Mouse (Mus musculus): ENCODE data around the gene Ropn1l. TPM values are rescaled to one million over a fixed set of nuclear protein-coding genes. Genes with fewer than 3 reads are reported as not detected.

The Ropn1l gene
- polyA plus RNA-seq, 1 experiment from 2014 or later: 1.7 TPM

GRCm38 (mm10) chr15:31431847-31432246 lies 21.7 kb downstream of the Ropn1l start:
- H3K9me3 ChIP-seq (ENCODE audit: control insufficient read depth, low read length): no peaks in the 10 kb centered on the region
- H3K4me2 ChIP-seq (ENCODE audit: low read depth, low read length): no peak overlapping the region
- no peak overlapping the region for H3K4me3 ChIP-seq (ENCODE audit: low read length)
- no peak for ATAC-seq
- no peak overlapping the region for H3K9ac ChIP-seq (ENCODE audit: low read depth, low read length)
- no peaks in the 10 kb centered on the region for H3K27me3 ChIP-seq (replicated peaks; ENCODE audit: control insufficient read depth, insufficient read depth, low read length)
- H3K36me3 ChIP-seq (ENCODE audit: control insufficient read depth, insufficient read depth, low read length): no peaks in the 10 kb centered on the region
- no peak overlapping the region for H3K27ac ChIP-seq (ENCODE audit: low read length)
- 85% methylated on average over 8 of the region's 8 CpGs for WGBS
- no peaks in the 10 kb centered on the region for H3K4me1 ChIP-seq (ENCODE audit: control insufficient read depth, insufficient read depth, low read length)

GRCm38 (mm10) chr15:31430014-31430413 lies 23.5 kb downstream of the Ropn1l start:
- WGBS: 69% methylated on average over 2 of the region's 2 CpGs
- H3K4me3 ChIP-seq (ENCODE audit: low read length): no peak overlapping the region

GRCm38 (mm10) chr15:31429429-31429828 lies 24.1 kb downstream of the Ropn1l start:
- WGBS: 75% methylated on average over 7 of the region's 7 CpGs
- no peaks in the 10 kb centered on the region for H3K9me3 ChIP-seq (ENCODE audit: control insufficient read depth, low read length)
- no peaks in the 10 kb centered on the region for H3K27me3 ChIP-seq (replicated peaks; ENCODE audit: control insufficient read depth, insufficient read depth, low read length)
- H3K4me1 ChIP-seq (ENCODE audit: control insufficient read depth, insufficient read depth, low read length): no peaks in the 10 kb centered on the region
- no peak overlapping the region for H3K27ac ChIP-seq (ENCODE audit: low read length)
- H3K36me3 ChIP-seq (ENCODE audit: control insufficient read depth, insufficient read depth, low read length): no peaks in the 10 kb centered on the region
- no peak overlapping the region for H3K9ac ChIP-seq (ENCODE audit: low read depth, low read length)
- no peak for ATAC-seq
- H3K4me3 ChIP-seq (ENCODE audit: low read length): no peak overlapping the region
- no peak overlapping the region for H3K4me2 ChIP-seq (ENCODE audit: low read depth, low read length)

More at GRCm38 (mm10) chr15:31430014-31430413, 23.5 kb downstream of the Ropn1l start:
- no peak overlapping the region for H3K4me2 ChIP-seq (ENCODE audit: low read depth, low read length)
- H3K27me3 ChIP-seq (replicated peaks; ENCODE audit: control insufficient read depth, insufficient read depth, low read length): no peaks in the 10 kb centered on the region
- ATAC-seq: no peak
- no peak overlapping the region for H3K9ac ChIP-seq (ENCODE audit: low read depth, low read length)
- no peaks in the 10 kb centered on the region for H3K4me1 ChIP-seq (ENCODE audit: control insufficient read depth, insufficient read depth, low read length)
- H3K27ac ChIP-seq (ENCODE audit: low read length): no peak overlapping the region
- no peaks in the 10 kb centered on the region for H3K36me3 ChIP-seq (ENCODE audit: control insufficient read depth, insufficient read depth, low read length)
- H3K9me3 ChIP-seq (ENCODE audit: control insufficient read depth, low read length): no peaks in the 10 kb centered on the region

GRCm38 (mm10) chr15:31428571-31428970 lies 25.0 kb downstream of the Ropn1l start:
- H3K27me3 ChIP-seq (replicated peaks; ENCODE audit: control insufficient read depth, insufficient read depth, low read length): no peaks in the 10 kb centered on the region
- no peak overlapping the region for H3K27ac ChIP-seq (ENCODE audit: low read length)
- no peaks in the 10 kb centered on the region for H3K4me1 ChIP-seq (ENCODE audit: control insufficient read depth, insufficient read depth, low read length)
- H3K4me2 ChIP-seq (ENCODE audit: low read depth, low read length): no peak overlapping the region
- WGBS: 70% methylated on average over 12 of the region's 12 CpGs
- H3K36me3 ChIP-seq (ENCODE audit: control insufficient read depth, insufficient read depth, low read length): no peaks in the 10 kb centered on the region
- no peaks in the 10 kb centered on the region for H3K9me3 ChIP-seq (ENCODE audit: control insufficient read depth, low read length)
- no peak overlapping the region for H3K9ac ChIP-seq (ENCODE audit: low read depth, low read length)
- H3K4me3 ChIP-seq (ENCODE audit: low read length): no peak overlapping the region
- no peak for ATAC-seq

GRCm38 (mm10) chr15:31427390-31427789 lies 26.1 kb downstream of the Ropn1l start:
- no peaks in the 10 kb centered on the region for H3K9me3 ChIP-seq (ENCODE audit: control insufficient read depth, low read length)
- H3K4me2 ChIP-seq (ENCODE audit: low read depth, low read length): no peak overlapping the region
- no peak overlapping the region for H3K4me3 ChIP-seq (ENCODE audit: low read length)
- H3K27me3 ChIP-seq (replicated peaks; ENCODE audit: control insufficient read depth, insufficient read depth, low read length): no peaks in the 10 kb centered on the region
- no peaks in the 10 kb centered on the region for H3K36me3 ChIP-seq (ENCODE audit: control insufficient read depth, insufficient read depth, low read length)
- 63% methylated on average over 3 of the region's 3 CpGs for WGBS
- ATAC-seq: no peak
- no peak overlapping the region for H3K9ac ChIP-seq (ENCODE audit: low read depth, low read length)
- H3K4me1 ChIP-seq (ENCODE audit: control insufficient read depth, insufficient read depth, low read length): no peaks in the 10 kb centered on the region
- no peak overlapping the region for H3K27ac ChIP-seq (ENCODE audit: low read length)

- no peaks in the 10 kb centered on the region for H3K27me3 ChIP-seq (replicated peaks; ENCODE audit: control insufficient read depth, insufficient read depth, low read length)
- 36% methylated on average over 8 of the region's 8 CpGs for WGBS
- H3K4me3 ChIP-seq (ENCODE audit: low read length): no peak overlapping the region
- no peak for ATAC-seq
- no peak overlapping the region for H3K9ac ChIP-seq (ENCODE audit: low read depth, low read length)
- H3K4me2 ChIP-seq (ENCODE audit: low read depth, low read length): no peak overlapping the region
- no peaks in the 10 kb centered on the region for H3K4me1 ChIP-seq (ENCODE audit: control insufficient read depth, insufficient read depth, low read length)
- no peak overlapping the region for H3K27ac ChIP-seq (ENCODE audit: low read length)
- H3K9me3 ChIP-seq (ENCODE audit: control insufficient read depth, low read length): no peaks in the 10 kb centered on the region
- H3K36me3 ChIP-seq (ENCODE audit: control insufficient read depth, insufficient read depth, low read length): no peaks in the 10 kb centered on the region
Observed at GRCm38 (mm10) chr15:31426066-31426706, 27.4 kb downstream of the Ropn1l start.

- Histone ChIP-seq H3K4me1 (ENCODE audit: control insufficient read depth, insufficient read depth, low read length) (no peaks in the 10 kb centered on the region), H3K4me3 (ENCODE audit: low read length) (no peak overlapping the region), H3K9ac (ENCODE audit: low read depth, low read length) (no peak overlapping the region), H3K27ac (ENCODE audit: low read length) (no peak overlapping the region), H3K9me3 (ENCODE audit: control insufficient read depth, low read length) (no peaks in the 10 kb centered on the region), H3K36me3 (ENCODE audit: control insufficient read depth, insufficient read depth, low read length) (no peaks in the 10 kb centered on the region), H3K4me2 (ENCODE audit: low read depth, low read length) (no peak overlapping the region), H3K27me3 (replicated peaks; ENCODE audit: control insufficient read depth, insufficient read depth, low read length) (no peaks in the 10 kb centered on the region)
- peak; percentile 91 for ATAC-seq
- 39% methylated on average over 7 of the region's 7 CpGs for WGBS
Observed at GRCm38 (mm10) chr15:31422649-31423369, 30.7 kb downstream of the Ropn1l start.

- Histone ChIP-seq H3K9me3 (ENCODE audit: control insufficient read depth, low read length) (no peaks in the 10 kb centered on the region), H3K4me1 (ENCODE audit: control insufficient read depth, insufficient read depth, low read length) (no peaks in the 10 kb centered on the region), H3K4me3 (ENCODE audit: low read length) (no peak overlapping the region), H3K27me3 (replicated peaks; ENCODE audit: control insufficient read depth, insufficient read depth, low read length) (no peaks in the 10 kb centered on the region), H3K27ac (ENCODE audit: low read length) (no peak overlapping the region), H3K4me2 (ENCODE audit: low read depth, low read length) (no peak overlapping the region), H3K36me3 (ENCODE audit: control insufficient read depth, insufficient read depth, low read length) (no peaks in the 10 kb centered on the region), H3K9ac (ENCODE audit: low read depth, low read length) (no peak overlapping the region)
- no peak for ATAC-seq
- WGBS: 40% methylated on average over 9 of the region's 9 CpGs
Observed at GRCm38 (mm10) chr15:31419037-31419436, 34.5 kb downstream of the Ropn1l start.

- WGBS: 16% methylated on average over 7 of the region's 7 CpGs
- no peaks in the 10 kb centered on the region for H3K4me1 ChIP-seq (ENCODE audit: control insufficient read depth, insufficient read depth, low read length)
- no peak overlapping the region for H3K9ac ChIP-seq (ENCODE audit: low read depth, low read length)
- peak overlapping the region; percentile 17; the same call in 1 of the 2 replicates for H3K4me2 ChIP-seq (ENCODE audit: low read depth, low read length)
- no peaks in the 10 kb centered on the region for H3K27me3 ChIP-seq (replicated peaks; ENCODE audit: control insufficient read depth, insufficient read depth, low read length)
- no peaks in the 10 kb centered on the region for H3K36me3 ChIP-seq (ENCODE audit: control insufficient read depth, insufficient read depth, low read length)
- ATAC-seq: no peak
- H3K9me3 ChIP-seq (ENCODE audit: control insufficient read depth, low read length): no peaks in the 10 kb centered on the region
- H3K27ac ChIP-seq (ENCODE audit: low read length): no peak overlapping the region
- no peak overlapping the region for H3K4me3 ChIP-seq (ENCODE audit: low read length)
Observed at GRCm38 (mm10) chr15:31418686-31419024, 34.9 kb downstream of the Ropn1l start.
